Mouse (Mus musculus): ENCODE results near the gene Tmem114. TPM values are rescaled to one million over a fixed set of nuclear protein-coding genes. Genes with fewer than 3 reads are reported as not detected.

Gene Tmem114
- total RNA-seq, 1 experiment from 2014 or later = 0.45 TPM

Other genes starting within 250 kb of the Tmem114 start
- gene Mettl22, start 45.7 kb upstream of the Tmem114 start, total RNA-seq (2017) = 14.8 and 40.5 TPM in 2 replicates
- 0.44 and 1.1 TPM in 2 replicates for gene Abat, start 88.3 kb upstream of the Tmem114 start, total RNA-seq (2017)
- gene Pmm2, start 212.5 kb upstream of the Tmem114 start, total RNA-seq (2017) = 48.6 and 62.8 TPM in 2 replicates
- gene Tmem186, start 212.6 kb upstream of the Tmem114 start, total RNA-seq (2017) = 20.9 and 24.0 TPM in 2 replicates
- gene Carhsp1, start 247.0 kb upstream of the Tmem114 start, total RNA-seq (2017) = 8.4 and 13.1 TPM in 2 replicates